16 mouse cellular contexts compared by ENCODE assay signal in genomic region chr5:128637071-128638015, GRCm38 (mm10). TPM values are rescaled to one million over a fixed set of nuclear protein-coding genes. Genes with fewer than 3 reads are reported as not detected.
DNase-seq lines count a peak whose midpoint lies in the region; ATAC-seq and TF ChIP-seq lines count a peak whose summit lies in the region.
"Had no signal": no experiment of that assay in that cellular context is flagged by ENCODE, and none has a peak within 500 bp of the region (broad histone marks: within the 10 kb centered on the region; RNA-seq: fewer than 3 reads in every experiment).

No protein-coding gene starts in this region.

- no peak overlapping the region for H3K27ac ChIP-seq in layer of hippocampus, adult 2 months
- peak overlapping the region; percentile 55 for H3K27ac ChIP-seq in embryonic facial prominence, embryonic 15.5 days (replicated peaks)
- H3K27ac ChIP-seq: lung, embryonic 15.5 days; midbrain, embryonic 13.5 days; stomach, embryonic 15.5 days had no signal

- H3K9ac ChIP-seq in embryonic facial prominence, embryonic 15.5 days = no peak overlapping the region
- H3K9ac ChIP-seq: lung, embryonic 15.5 days; midbrain, embryonic 13.5 days; stomach, embryonic 15.5 days had no signal

- 61% methylated on average over 26 of the region's 26 CpGs for WGBS in embryonic facial prominence, embryonic 15.5 days

- H3K36me3 ChIP-seq in embryonic facial prominence, embryonic 15.5 days = no peaks in the 10 kb centered on the region
- H3K36me3 ChIP-seq: lung, embryonic 15.5 days; midbrain, embryonic 13.5 days; stomach, embryonic 15.5 days had no signal

- DNase-seq in layer of hippocampus, adult 2 months (ENCODE audit: low spot score in 2 of 2) = no peak
- DNase-seq in layer of hippocampus, postnatal 10 days (ENCODE audit: low spot score in 2 of 2) = no peak
- peak; percentile 84 for DNase-seq in R1 (ENCODE audit: low read depth, low spot score)
- DNase-seq in thymus, postnatal 10 days (ENCODE audit: low spot score in 2 of 2) = peak; percentile 40 to 45
- no peak for DNase-seq in spleen, adult 18-20 months
- DNase-seq in c-Kit-positive CD71-positive TER-119-positive erythroid progenitor cells, embryonic 14.5 days (ENCODE audit: low spot score) = no peak
- no peak for DNase-seq in adrenal gland, adult 8-10 months
- DNase-seq: cerebellum, adult 9-10 months had no signal

- peaks cover 11% of the 10 kb centered on the region; the same call in 1 of the 2 replicates for H3K4me1 ChIP-seq in embryonic facial prominence, embryonic 15.5 days
- H3K4me1 ChIP-seq: lung, embryonic 15.5 days; midbrain, embryonic 13.5 days; stomach, embryonic 15.5 days had no signal

- no peaks in the 10 kb centered on the region for H3K27me3 ChIP-seq in embryonic facial prominence, embryonic 15.5 days
- H3K27me3 ChIP-seq: lung, embryonic 15.5 days; midbrain, embryonic 13.5 days; Patski; stomach, embryonic 15.5 days had no signal

- TF ChIP-seq CTCF in layer of hippocampus, adult 2 months (conservative IDR thresholded peaks at IDR 0.05) = peak; percentile 36

- H3K9me3 ChIP-seq in embryonic facial prominence, embryonic 15.5 days (replicated peaks) = no peaks in the 10 kb centered on the region
- H3K9me3 ChIP-seq: lung, embryonic 15.5 days; midbrain, embryonic 13.5 days; stomach, embryonic 15.5 days had no signal

- no peak overlapping the region for H3K4me3 ChIP-seq in layer of hippocampus, adult 2 months
- peak overlapping the region; percentile 33 for H3K4me3 ChIP-seq in embryonic facial prominence, embryonic 15.5 days (replicated peaks)
- H3K4me3 ChIP-seq: lung, embryonic 15.5 days; midbrain, embryonic 13.5 days; stomach, embryonic 15.5 days had no signal

- peak; percentile 32; the same call in 1 of the 2 replicates for ATAC-seq in embryonic facial prominence, embryonic 15.5 days (ENCODE audit: insufficient number of reproducible peaks, low FRiP score, low TSS enrichment, low read depth)
- ATAC-seq: intestine, postnatal 0 days; midbrain, embryonic 13.5 days; Patski had no signal

- peak overlapping the region; percentile 44 for H3K4me2 ChIP-seq in embryonic facial prominence, embryonic 15.5 days (replicated peaks)
- H3K4me2 ChIP-seq: lung, embryonic 15.5 days; midbrain, embryonic 13.5 days; stomach, embryonic 15.5 days had no signal

RNA-seq across cellular contexts. Expression of gene Fzd10, which starts 36.7 kb away (rescaled TPM):
- under 1 TPM; 0.32 to 0.61 TPM for total RNA-seq in layer of hippocampus, adult 2 months (2021)
- 1 to 10 TPM; 1.4 to 1.8 TPM for total RNA-seq in layer of hippocampus, postnatal 10 days (2021)
- 9.0 and 10.4 TPM in 2 replicates for polyA plus RNA-seq in embryonic facial prominence, embryonic 15.5 days (2015; fragmentation: Nextera tagmentation; extraction: Ambion mirVana)
- under 1 TPM; 0.43 to 0.80 (median 0.53) TPM for total RNA-seq in adrenal gland, adult 8-10 months (2022)
- total RNA-seq: hematopoietic stem cell, adult 5-6 weeks had no signal
- polyA plus RNA-seq: C2C12, Patski had no signal

Comparison
In these comparisons a context has a peak if more than half of its experiments do, and no peak if none do; other contexts are left out.
1. DNase-seq: peak in R1 (single experiment) and thymus, postnatal 10 days (2 of 2); none in layer of hippocampus, adult 2 months (0 of 2), layer of hippocampus, postnatal 10 days (0 of 2), spleen, adult 18-20 months (0 of 2), c-Kit-positive CD71-positive TER-119-positive erythroid progenitor cells, embryonic 14.5 days (single experiment) and adrenal gland, adult 8-10 months (single experiment).